Mouse (Mus musculus): ENCODE data around the gene St6galnac3. TPM values are rescaled to one million over a fixed set of nuclear protein-coding genes. Genes with fewer than 3 reads are reported as not detected.
A peak's percentile ranks its signal among the peaks of the same experiment; 100 is the strongest.

The St6galnac3 gene
- total and polyA plus RNA-seq, 3 experiments, result 0.08 to 1.1 (median 0.38) TPM

DNA sequence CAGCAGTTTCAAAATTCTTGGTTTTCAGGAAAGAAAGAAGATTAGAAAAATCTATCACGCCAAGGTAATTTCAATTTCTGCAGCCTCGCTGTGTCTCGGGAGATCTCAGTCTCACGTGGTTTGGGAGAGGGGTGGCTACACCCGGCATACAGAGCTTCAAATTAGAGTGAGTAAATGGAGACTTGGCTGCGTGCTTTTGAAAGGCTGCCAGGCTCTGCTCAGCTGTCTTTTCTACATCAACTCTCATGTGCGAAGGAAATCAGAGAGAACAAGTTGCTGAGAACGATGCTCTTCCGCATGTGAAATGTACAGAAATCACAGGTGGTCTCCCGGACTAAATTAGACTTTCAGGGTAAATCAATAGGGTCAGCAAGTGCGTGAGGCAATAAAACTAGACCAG, 242.9 kb downstream of the St6galnac3 start:
- in situ Hi-C loops (cut with MboI; ENCODE audit: low pct_ligation_motif_present, low pct_unique_long_range_greater_than_20kb, low sequenced_read_pairs) (no loop called here), dilution Hi-C loops (cut with MboI; ENCODE audit: extremely low pct_ligation_motif_present, extremely low pct_unique_long_range_greater_than_20kb, low sequenced_read_pairs) (no loop called here)

DNA sequence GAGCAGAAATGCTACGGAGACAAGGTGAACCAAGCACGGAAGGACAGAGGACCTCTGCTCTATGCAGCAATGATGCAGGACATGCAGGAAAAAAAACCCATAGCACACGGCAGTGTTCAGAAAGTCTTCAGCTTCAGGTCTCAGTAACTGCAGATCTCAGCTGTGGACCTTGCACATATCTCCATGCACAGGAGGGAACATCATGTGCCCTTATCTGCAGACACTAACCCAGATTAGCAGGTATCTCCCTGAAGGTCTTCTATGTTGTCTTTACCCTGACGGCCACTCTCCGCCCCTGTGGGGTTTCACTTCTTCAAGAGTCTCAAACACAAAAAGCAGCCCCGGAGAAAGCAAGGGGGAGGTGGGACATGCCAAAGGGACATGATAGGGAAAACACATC, 244.0 kb downstream of the St6galnac3 start:
- no peak for DNase-seq (ENCODE audit: extremely low read depth)
- Histone ChIP-seq H3K9ac (ENCODE audit: insufficient read depth, low read depth) (no peak overlapping the region), H3K79me2 (replicated peaks; ENCODE audit: control insufficient read depth, extremely low read depth, insufficient read depth, poor library complexity, severe bottlenecking) (no peaks in the 10 kb centered on the region), H3K9me3 (replicated peaks; ENCODE audit: low read length) (no peaks in the 10 kb centered on the region), H3K4me1 (ENCODE audit: control insufficient read depth in 1 of 2, insufficient read depth in 2 of 2) (peaks cover 15 to 16% of the 10 kb centered on the region in 2 experiments), H3K27me3 (replicated peaks) (no peaks in the 10 kb centered on the region), H3K4me3 (replicated peaks in 1 of 3; ENCODE audit: low read depth in 2 of 3, low read length in 2 of 3, poor library complexity in 1 of 3) (peak overlapping the region in 1 of 3 experiments; percentile 8), H3K27ac (ENCODE audit: insufficient read depth, low read depth) (no peak overlapping the region), H3K4me2 (ENCODE audit: insufficient read depth, low read depth, poor library complexity, severe bottlenecking) (peak overlapping the region; percentile 32; the same call in 1 of the 2 replicates), H3K36me3 (replicated peaks in 1 of 2; ENCODE audit: control insufficient read depth in 1 of 2, insufficient read depth in 1 of 2, low read length in 1 of 2) (no peaks in the 10 kb centered on the region)
- dilution Hi-C loops (cut with MboI; ENCODE audit: extremely low pct_ligation_motif_present, extremely low pct_unique_long_range_greater_than_20kb, low sequenced_read_pairs) (no loop called here), in situ Hi-C loops (cut with MboI; ENCODE audit: low pct_ligation_motif_present, low pct_unique_long_range_greater_than_20kb, low sequenced_read_pairs) (no loop called here)
- no peak for TF ChIP-seq USF1 (IDR thresholded peaks at IDR 0.05; ENCODE audit: low read depth, low read length)
- peak; percentile 27; the same call in 1 of the 2 replicates for TF ChIP-seq IRF4 (IDR thresholded peaks at IDR 0.05; ENCODE audit: low read depth, low read length)

More for the DNA sequence above, 242.9 kb downstream of the St6galnac3 start:
- Histone ChIP-seq H3K4me2 (ENCODE audit: insufficient read depth, low read depth, poor library complexity, severe bottlenecking) (no peak overlapping the region), H3K27ac (ENCODE audit: insufficient read depth, low read depth) (no peak overlapping the region), H3K9me3 (replicated peaks; ENCODE audit: low read length) (no peaks in the 10 kb centered on the region), H3K79me2 (replicated peaks; ENCODE audit: control insufficient read depth, extremely low read depth, insufficient read depth, poor library complexity, severe bottlenecking) (no peaks in the 10 kb centered on the region), H3K27me3 (replicated peaks) (no peaks in the 10 kb centered on the region), H3K4me3 (replicated peaks in 1 of 3; ENCODE audit: low read depth in 2 of 3, low read length in 2 of 3, poor library complexity in 1 of 3) (no peak overlapping the region), H3K36me3 (replicated peaks in 1 of 2; ENCODE audit: control insufficient read depth in 1 of 2, insufficient read depth in 1 of 2, low read length in 1 of 2) (no peaks in the 10 kb centered on the region), H3K9ac (ENCODE audit: insufficient read depth, low read depth) (no peak overlapping the region), H3K4me1 (ENCODE audit: control insufficient read depth in 1 of 2, insufficient read depth in 2 of 2) (peaks cover 13 to 15% of the 10 kb centered on the region in 2 experiments)
- TF ChIP-seq JUN (IDR thresholded peaks at IDR 0.05; ENCODE audit: insufficient read depth, low read depth, low read length) (no peak), MAX (IDR thresholded peaks at IDR 0.05; ENCODE audit: low read length) (no peak), GABPA (IDR thresholded peaks at IDR 0.05; ENCODE audit: insufficient replicate concordance, low read depth, low read length) (no peak), KAT2A (IDR thresholded peaks at IDR 0.05; ENCODE audit: insufficient replicate concordance, low read length) (no peak), UBTF (IDR thresholded peaks at IDR 0.05; ENCODE audit: low read depth, low read length) (no peak)
- no peak for DNase-seq (ENCODE audit: extremely low read depth)

DNA sequence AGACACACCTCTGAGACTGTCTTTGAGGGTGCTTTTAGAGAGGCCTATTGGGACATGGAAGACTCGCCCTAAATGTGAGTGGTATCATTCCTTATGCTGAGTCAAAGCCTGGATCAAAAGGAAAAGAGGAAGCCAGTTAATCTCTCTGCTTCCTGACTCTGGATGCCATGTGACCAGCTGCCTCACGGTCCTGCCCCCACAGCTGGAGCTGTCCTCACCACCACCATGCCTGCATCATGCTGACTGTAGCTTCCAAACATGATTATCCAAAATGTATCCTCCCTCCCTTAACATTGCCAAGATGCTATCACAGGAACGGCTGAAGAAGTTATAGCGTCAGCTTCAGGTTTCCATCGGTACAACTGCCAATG, 244.4 kb downstream of the St6galnac3 start:
- dilution Hi-C loops (cut with MboI; ENCODE audit: extremely low pct_ligation_motif_present, extremely low pct_unique_long_range_greater_than_20kb, low sequenced_read_pairs), result no loop called here

More for the DNA sequence above, 244.4 kb downstream of the St6galnac3 start:
- H3K27ac ChIP-seq (ENCODE audit: insufficient read depth, low read depth), result no peak overlapping the region
- H3K79me2 ChIP-seq (replicated peaks; ENCODE audit: control insufficient read depth, extremely low read depth, insufficient read depth, poor library complexity, severe bottlenecking), result no peaks in the 10 kb centered on the region
- no peaks in the 10 kb centered on the region for H3K9me3 ChIP-seq (replicated peaks; ENCODE audit: low read length)
- TF ChIP-seq GABPA (IDR thresholded peaks at IDR 0.05; ENCODE audit: insufficient replicate concordance, low read depth, low read length), result no peak
- TF ChIP-seq USF1 (IDR thresholded peaks at IDR 0.05; ENCODE audit: low read depth, low read length), result peak; percentile 35
- no peak for TF ChIP-seq EP300 (IDR thresholded peaks at IDR 0.05; ENCODE audit: low read length)
- no peak for TF ChIP-seq RCOR1 (conservative IDR thresholded peaks at IDR 0.05; ENCODE audit: low read depth, low read length)
- TF ChIP-seq MAX (IDR thresholded peaks at IDR 0.05; ENCODE audit: low read length), result no peak
- no peak overlapping the region for H3K9ac ChIP-seq (ENCODE audit: insufficient read depth, low read depth)
- in situ Hi-C loops (cut with MboI; ENCODE audit: low pct_ligation_motif_present, low pct_unique_long_range_greater_than_20kb, low sequenced_read_pairs), result no loop called here
- H3K4me2 ChIP-seq (ENCODE audit: insufficient read depth, low read depth, poor library complexity, severe bottlenecking), result no peak overlapping the region
- H3K4me3 ChIP-seq (replicated peaks in 1 of 3; ENCODE audit: low read depth in 2 of 3, low read length in 2 of 3, poor library complexity in 1 of 3), result peak overlapping the region in 1 of 3 experiments; percentile 8
- no peaks in the 10 kb centered on the region for H3K36me3 ChIP-seq (replicated peaks in 1 of 2; ENCODE audit: control insufficient read depth in 1 of 2, insufficient read depth in 1 of 2, low read length in 1 of 2)
- no peak for DNase-seq (ENCODE audit: extremely low read depth)
- H3K27me3 ChIP-seq (replicated peaks), result no peaks in the 10 kb centered on the region
- peaks cover 18 to 20% of the 10 kb centered on the region in 2 experiments for H3K4me1 ChIP-seq (ENCODE audit: control insufficient read depth in 1 of 2, insufficient read depth in 2 of 2)

Data from CH12.LX (cell line).